Mouse (Mus musculus) mature B cell (primary cell): ENCODE results near the gene Zfp638.

Experiments used
- in situ Hi-C: fragments of 300-500 bp; cut with MboI; formaldehyde crosslinking; loops from 2 replicates; pipeline ENCODE4 v1.14.3; 2019

The Zfp638 gene

GRCm38 (mm10) chr6:83890281-83891015 lies 23.5 kb downstream of the Zfp638 start:
- in situ Hi-C loops: no loop called here

DNA sequence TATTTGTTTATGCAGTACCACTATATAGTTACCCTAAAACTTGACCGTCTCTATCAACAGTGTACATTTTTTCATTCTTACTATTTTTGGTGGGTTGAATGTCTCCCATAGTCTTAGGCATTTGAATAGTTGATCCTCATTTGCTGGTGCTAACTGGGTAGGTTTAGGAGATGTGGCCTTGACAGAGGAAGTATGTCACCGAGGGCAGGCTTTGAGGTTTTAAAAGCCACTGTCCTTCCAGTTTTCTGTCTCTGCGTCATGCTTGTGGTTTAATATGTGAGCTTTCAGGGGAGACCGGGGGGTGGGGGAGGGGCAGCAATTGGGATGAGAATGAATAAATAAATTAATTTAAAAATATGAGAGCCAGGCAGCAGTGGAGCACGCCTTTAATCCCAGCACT lies 24.3 kb downstream of the Zfp638 start:
- in situ Hi-C loops: no loop called here

GRCm38 (mm10) chr6:83891687-83892086 lies 24.8 kb downstream of the Zfp638 start:
- in situ Hi-C loops: no loop called here

DNA sequence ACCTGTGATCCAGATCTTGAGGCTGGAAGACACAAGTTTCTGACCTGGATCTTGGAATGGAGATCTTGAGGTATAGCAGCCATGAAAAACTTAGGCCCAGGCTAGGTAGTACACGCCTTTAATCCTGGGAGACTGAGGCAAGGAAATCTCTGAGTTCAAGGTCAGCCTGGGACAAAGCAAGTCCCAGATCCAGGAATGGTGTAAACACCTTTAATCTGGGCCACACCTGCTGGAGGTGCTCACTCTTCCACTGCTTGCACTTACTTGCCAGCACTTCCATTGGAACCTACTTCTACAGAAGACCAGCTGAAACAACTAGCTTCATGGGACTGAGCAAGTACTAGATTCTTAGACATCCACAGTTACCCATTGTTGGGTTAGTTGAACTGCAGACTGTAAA lies 26.2 kb downstream of the Zfp638 start:
- in situ Hi-C loops: no loop called here

- in situ Hi-C loops: no loop called here
Measured at GRCm38 (mm10) chr6:83893584-83893983, 26.7 kb downstream of the Zfp638 start.

DNA sequence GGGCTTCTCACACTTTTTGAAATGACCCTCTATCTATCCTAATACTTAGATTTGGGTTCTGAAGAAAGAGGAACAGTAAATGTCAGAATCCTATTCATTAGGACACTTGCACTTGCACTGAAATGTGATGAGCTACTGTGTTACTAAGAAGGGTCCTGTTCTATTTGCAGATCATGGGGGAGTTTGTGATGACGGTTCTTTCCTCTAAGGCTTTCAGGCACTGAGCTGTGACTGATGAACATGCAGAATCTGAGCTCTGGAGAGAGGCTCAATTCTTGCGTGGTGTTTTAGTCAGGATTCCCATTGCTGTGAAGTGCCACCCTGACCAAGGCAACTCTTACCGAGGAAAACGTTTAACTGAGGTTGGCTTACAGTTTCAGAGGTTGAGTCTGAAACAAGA lies 32.2 kb downstream of the Zfp638 start:
- in situ Hi-C loops: no loop called here

- in situ Hi-C loops: no loop called here
Measured at GRCm38 (mm10) chr6:83905276-83905675, 38.4 kb downstream of the Zfp638 start.

DNA sequence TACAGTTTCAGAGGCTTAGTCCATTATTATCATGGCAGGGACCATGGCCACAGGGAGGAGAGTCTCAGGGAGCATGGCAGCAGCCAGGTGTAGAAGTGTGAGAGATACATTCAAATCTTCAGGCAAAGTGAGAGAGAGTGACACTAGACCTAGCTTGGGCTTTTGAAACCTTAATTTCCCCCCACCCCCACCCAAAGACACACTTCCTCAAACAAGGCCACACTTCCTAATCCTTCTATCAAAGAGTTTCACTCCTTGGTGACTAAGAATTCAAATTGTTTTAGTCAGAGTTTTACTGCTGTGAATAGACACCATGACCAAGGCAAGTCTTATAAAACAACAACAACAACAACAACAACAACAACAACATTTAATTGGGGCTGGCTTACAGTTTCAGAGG lies 39.8 kb downstream of the Zfp638 start:
- in situ Hi-C loops: no loop called here

GRCm38 (mm10) chr6:83908386-83908785 lies 41.5 kb downstream of the Zfp638 start:
- in situ Hi-C loops: no loop called here

- in situ Hi-C loops: loop anchor here (10.0 kb wide), 1 partner anchor 79 kb away; the partner anchor contains the start of gene Paip2b
Measured at GRCm38 (mm10) chr6:83913710-83914109, 46.8 kb downstream of the Zfp638 start.

DNA sequence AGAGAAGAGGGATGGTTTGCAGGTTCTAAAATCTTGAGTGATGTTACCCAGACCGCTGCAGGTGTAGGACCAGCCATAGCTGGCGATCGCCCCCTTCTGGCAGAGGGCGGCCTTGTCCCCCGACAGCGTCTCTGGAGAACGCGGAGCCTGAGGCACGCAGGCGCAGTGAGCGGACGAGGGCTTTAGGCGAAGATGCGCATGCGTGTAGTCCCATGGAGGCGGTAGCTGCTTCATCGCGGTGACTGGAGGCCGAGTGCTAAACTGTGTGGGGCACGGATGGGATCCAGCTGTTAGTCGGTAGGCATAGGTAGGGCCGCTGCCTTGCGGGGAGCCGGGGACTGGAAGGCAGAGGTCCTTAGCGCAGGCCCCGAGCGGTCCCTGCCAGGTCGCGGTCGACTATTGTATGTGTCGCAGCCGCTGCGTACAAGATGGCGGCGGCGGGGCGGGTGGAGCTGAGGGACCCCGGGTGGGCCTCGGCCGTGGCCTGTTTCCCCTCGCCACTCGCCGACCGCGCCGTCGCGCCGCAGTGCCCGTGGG lies 47.3 kb downstream of the Zfp638 start:
- in situ Hi-C loops: loop anchor here (10.0 kb wide), 1 partner anchor 79 kb away; the partner anchor contains the start of gene Paip2b

DNA sequence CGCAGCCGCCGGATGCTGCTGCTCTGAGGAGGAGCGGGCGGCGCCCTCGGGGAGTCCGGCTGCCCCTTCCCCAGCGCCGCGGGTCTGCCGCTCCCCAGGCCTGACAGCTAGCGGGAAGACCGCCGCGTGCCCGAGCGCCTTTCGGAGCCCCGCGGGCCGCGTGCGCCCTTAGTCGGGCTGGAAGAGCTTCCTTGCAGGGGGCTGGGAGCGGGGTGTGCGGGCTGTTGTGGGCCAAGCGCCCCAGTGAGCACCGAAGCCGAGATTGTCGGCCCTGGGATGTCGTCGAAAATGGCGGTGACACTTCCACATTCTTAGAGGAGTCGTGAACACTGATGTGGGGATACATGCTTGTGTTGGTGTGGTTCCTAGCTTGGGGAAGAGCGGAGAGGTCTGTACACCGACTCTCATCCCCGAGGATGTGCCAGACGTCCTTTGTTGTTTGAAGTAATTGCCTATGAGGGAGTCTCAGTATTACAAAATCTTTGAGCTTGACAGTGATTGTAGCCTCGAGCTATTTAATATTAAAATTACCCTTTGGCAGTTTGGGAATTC lies 47.9 kb downstream of the Zfp638 start:
- in situ Hi-C loops: loop anchor here (10.0 kb wide), 1 partner anchor 80 kb away; the partner anchor contains the start of gene Paip2b

- in situ Hi-C loops: no loop called here
Measured at GRCm38 (mm10) chr6:83927418-83927817, 60.5 kb downstream of the Zfp638 start.

DNA sequence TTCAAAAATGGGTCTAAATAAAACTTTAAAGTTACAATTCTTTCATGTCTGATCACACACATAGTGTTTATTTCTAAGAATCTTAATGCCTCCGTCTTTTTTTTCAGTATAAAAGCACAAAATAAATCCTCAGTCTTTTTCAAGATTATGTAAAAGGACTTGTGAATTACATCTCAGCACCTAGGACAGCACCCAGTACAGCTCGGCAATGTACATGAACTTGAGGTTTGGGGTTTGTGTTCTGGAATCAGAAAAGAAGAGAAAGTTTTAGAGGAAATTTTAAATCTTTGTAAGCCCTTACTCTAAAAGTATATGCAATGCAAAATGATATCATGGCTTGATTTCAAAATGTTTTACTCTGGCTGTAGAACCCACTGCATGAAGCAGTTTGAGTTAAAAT lies 61.3 kb downstream of the Zfp638 start:
- in situ Hi-C loops: no loop called here

DNA sequence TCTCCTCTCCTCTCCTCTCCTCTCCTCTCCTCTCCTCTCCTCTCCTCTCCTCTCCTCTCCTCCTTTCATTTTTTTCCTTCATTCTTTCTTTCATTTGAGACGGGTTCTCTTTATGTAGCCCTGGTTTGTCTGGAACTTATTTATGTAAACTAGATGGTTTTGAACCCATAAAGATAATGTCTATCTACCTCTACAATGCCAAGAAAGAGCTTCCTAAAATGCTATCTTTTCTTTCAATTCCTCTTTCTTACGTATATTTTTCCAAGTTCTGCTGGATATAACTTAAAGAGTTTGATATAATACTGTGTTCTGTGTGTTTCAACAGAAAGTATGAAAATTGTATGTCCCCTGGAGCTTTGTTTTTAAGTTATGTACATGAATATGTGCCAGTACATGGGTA lies 72.6 kb downstream of the Zfp638 start:
- in situ Hi-C loops: no loop called here

- in situ Hi-C loops: no loop called here
Measured at GRCm38 (mm10) chr6:83942806-83943205, 75.9 kb downstream of the Zfp638 start.

GRCm38 (mm10) chr6:83953603-83954002 lies 86.7 kb downstream of the Zfp638 start:
- in situ Hi-C loops: no loop called here

GRCm38 (mm10) chr6:83987642-83988041 lies 120.7 kb downstream of the Zfp638 start:
- in situ Hi-C loops: no loop called here

DNA sequence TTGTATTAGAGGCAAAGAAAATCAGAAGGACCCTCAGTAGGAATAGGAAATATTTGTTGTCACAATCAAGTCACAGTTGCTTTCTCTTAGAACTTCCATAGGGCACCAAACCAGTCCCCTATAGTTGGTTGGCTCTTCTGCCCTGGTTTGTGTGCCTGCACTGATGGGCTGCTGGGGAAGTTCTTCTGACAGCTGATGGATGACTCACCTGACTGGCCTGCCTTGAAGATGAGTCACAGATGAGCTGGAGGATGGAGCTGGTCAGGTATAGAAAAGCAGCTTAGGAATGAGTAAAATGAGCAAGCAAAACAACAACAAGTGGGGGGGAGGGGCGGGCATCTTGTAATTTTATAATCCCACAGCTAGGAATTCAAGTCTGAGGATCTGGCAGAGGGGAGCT lies 135.8 kb downstream of the Zfp638 start:
- in situ Hi-C loops: no loop called here

GRCm38 (mm10) chr6:84004295-84004694 lies 137.4 kb downstream of the Zfp638 start:
- in situ Hi-C loops: no loop called here

DNA sequence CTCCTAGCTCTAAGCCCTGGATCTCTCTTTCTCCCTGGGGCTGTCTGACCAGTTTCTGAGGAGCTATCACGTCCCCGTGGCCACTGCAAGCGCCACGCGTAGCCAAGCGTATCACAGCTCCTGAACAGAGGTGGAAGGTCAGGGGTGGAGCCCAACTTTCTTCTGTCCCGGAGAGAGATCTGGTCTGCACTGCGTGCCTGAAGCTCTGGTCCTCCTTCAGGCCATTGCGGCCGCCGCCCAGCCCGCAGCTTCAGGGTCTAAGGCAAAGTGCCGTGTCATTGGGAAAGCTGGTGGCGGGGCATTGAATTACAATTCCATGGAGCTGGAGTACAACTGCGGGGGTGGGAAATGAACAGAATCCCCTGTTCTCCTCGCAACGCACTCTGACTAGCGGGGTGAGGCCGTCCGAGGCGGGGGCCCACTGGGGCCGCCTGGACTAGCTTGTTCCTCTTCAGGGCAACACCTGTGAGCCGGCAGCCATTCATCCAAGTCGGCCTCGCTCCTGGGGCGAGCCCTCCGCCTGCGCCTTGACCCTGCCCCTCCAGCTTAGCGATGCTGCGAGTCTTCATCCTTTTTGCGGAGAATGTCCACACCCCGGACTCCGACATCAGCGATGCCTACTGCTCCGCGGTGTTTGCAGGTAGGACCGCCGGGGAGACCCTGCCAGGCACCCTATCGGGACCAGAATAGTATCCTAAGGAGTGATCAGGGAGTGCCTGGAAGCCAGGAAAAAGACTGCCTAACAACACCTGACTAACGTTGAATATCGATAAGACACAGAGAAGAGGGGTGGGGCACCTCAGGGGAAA lies 141.7 kb downstream of the Zfp638 start, which contains the start of gene Dysf:
Gene Dysf, plus strand, starts transcription at position 228 of the 809 bp plus-strand sequence.
- in situ Hi-C loops: no loop called here

- in situ Hi-C loops: no loop called here
Measured at GRCm38 (mm10) chr6:84009172-84009872, 142.4 kb downstream of the Zfp638 start.
